Mouse (Mus musculus) inflammation-experienced regulatory T-cells, adult 6 months (primary cell): ENCODE data around the gene Rtl10. TPM values are rescaled to one million over a fixed set of nuclear protein-coding genes. Genes with fewer than 3 reads are reported as not detected.

ENCODE experiments used
- ATAC-seq: one replicate; pipeline ENCODE4 v1.8.0; 2017
- polyA plus RNA-seq, 3 experiments: library from polyadenylated mRNA; unstranded; fragments of 100-300 nt; shearing (Covaris generic); gene quantifications; one replicate each; pipeline ENCODE4 v1.2.1; 2017

The Rtl10 gene
- polyA plus RNA-seq, result 1 to 10 TPM in 1 of 3 experiments, under 1 TPM in 2; 0.47 to 1.8 (median 0.86) TPM

DNA sequence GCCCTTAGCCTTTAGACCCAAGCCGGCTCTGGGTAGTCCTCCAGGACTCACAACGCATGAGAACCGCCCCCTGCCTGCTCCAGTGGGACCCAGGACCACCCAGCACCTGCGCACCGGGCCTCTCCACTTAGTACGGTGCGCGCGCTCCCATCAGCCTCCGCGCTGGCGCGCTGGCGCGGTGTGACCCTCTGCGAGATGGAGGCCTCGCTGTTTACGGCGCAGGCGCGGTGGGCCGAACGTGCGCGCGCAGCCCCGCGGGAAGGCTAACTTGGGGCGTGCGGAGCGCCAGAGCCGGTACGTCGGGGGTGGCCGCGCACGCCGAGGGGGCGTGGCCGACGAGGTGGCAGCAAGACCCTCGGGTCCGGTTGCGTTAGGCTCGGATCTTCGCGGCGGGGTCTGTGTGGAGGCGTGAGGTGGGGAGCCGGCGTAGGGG lies at the start of gene Rtl10, which contains the start of gene Gnb1l:
Gene Rtl10 (plus strand): TSS at position 344 of the 433 bp plus-strand sequence.
Gene Gnb1l (plus strand): TSS at position 156 of the 433 bp plus-strand sequence.
- ATAC-seq, result peak; percentile 89

DNA sequence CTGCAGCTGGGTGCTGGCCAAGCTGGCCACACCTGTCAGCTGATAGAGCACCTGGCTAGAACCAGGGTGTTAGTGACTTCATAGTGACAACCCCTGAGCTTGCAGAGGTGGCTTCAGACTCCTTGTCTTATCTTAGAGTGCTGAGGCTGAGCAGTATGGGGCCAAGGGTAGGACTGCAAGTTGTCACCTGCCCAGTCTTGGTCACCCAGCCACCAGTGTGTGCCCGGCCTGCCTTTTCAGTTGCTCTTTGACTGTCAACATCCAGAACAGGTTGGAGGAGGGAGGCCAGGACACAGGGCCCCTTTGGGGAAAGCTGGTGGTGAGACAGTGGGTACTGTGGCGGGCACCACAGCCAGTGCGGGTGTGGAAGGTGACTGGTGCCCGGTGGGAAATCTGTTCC lies 49.7 kb upstream of the Rtl10 start:
- no peak for ATAC-seq

DNA sequence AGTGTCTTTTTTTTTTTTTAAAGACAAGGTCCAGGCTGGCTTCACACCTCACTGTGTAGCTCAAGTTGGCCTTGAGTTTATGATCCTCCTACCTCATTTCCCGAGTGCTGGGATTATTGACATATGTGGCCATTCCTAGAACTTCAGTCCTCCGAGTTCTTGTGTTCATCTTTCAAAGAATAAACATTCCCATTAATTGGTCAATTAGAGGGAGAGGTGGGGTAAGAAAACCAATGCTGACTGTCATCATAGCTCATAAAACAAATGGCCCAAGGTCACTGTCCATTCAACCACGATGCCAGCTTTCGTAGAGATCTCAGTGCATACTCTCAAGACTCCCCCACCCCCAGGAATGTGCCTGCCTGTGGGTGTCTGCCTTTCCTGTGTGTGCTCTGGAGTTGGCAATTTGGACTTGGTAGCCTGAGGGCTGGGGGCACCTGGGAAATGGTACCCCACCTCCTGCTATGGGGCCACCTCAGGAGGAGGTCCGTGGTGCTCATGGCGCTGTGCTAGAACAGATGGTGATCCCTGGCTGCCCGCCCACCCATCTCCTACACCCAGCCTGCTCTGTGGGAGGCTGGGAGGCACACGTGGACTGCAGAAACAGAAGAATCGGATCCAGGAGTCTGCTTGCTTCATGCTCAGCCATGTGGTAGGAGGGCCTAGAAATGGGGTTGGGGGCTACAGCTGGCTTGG lies 47.1 kb upstream of the Rtl10 start:
- ATAC-seq, result no peak

DNA sequence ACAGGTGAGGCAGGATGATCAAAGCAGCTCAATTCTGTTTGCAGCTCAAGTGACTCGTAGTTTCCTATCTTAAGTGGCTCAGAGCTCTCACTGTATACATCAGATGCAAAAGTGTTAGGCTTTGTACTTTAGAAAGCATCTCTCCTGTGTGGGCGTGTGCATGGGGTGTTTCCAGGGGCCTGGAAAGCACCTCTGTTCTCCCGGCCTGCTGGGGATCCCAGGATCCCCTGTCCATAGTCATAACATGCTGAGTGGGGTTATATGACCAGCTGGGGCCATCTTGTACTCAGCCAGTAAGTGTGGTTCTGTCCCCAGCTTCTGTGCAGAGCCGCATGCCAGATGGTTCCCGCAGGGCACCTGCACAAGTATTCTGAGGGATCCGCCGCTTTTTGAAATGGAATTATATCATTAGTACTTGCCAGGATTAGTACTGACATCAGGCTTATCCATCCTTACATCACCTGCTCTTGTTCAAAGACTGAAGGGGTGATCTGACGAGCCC lies 46.3 kb upstream of the Rtl10 start:
- ATAC-seq, result peak; percentile 74

DNA sequence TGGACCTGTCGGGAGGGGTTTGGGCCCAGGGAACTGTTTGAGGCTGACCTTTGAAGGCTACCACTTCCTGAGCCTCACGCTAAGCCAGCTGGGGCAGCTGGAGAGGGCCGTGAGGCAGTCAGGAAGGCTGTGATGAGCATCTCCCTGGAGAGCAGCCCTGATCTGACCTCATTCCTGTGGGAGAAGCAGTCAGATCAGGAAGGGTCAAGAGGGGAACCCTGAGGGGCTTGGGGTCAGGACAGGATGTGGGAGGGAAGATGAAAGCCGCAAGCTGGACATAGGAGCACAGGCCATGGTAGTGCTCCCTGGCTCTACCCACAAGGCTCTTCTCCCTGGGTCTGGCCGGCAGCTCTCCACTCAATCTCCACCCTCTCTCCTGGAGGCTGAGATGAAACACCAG lies 44.9 kb upstream of the Rtl10 start:
- no peak for ATAC-seq

DNA sequence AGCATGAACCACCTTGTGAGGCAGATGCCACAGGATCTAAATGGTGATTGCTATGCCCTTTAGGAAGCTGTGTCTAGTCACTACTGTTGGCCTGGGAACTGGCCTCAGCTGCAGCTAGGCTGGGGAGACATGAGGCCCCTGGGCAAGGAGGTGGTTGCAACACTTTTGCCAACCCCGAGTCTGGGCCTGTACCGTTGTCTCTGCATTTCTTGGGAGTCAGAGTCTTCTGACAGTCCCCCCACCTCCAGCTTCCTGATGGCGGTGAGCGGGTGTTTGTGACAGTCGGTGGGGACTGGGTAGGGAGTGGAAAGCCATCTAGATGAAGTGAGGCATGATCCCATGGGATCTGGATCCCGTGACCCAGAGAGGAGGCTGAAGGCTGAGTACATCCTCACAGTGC lies 43.3 kb upstream of the Rtl10 start:
- ATAC-seq, result no peak

DNA sequence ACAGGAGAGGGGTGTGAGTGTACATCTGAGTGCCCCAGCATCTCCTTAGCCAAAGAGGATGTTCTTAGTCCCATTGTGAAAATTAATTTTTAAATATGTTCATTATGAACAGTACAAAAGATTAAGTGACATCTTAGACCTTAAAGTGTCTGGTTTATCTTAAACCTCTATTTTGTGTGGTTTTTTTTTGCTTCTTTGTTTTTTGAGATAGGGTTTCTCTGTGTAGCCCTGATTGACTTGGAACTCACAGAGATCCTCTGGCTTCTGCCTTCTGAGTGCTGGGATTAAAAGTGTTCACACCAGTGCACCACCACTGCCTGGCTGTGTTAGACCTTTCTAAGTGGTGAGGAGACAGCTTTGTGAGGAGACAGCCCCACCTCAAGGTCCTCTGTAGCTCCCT lies 40.0 kb upstream of the Rtl10 start:
- ATAC-seq, result no peak

DNA sequence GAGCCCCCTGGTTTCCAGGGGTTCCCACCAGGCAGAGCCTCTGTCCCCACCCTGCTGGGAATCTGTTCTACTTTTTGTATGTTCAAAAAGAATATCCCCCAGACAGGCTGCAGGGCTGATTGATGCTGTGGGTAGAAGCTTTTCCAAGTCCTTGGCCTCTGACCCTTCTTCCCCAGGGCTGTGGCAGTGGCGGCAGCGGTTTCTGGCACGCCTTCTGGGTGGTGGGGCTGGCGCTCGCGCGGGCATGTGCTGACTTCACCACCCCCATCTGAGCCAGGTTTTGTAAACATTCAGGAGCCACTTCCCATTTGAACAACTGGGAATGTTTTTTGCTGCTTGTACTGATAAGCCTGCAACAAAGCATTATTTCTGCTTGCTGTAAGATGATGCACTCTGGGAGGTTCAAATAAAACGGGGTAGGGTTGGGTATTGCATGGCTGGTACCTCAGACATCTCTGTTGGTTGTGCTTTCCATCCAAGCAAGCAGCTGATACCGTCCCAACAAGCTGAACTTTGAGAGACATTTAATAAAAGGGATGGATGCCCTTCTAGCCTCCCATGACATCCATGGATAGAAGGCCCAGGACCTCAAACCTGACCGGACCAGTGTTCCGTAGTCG lies 39.3 kb upstream of the Rtl10 start:
- ATAC-seq, result peak; percentile 8

DNA sequence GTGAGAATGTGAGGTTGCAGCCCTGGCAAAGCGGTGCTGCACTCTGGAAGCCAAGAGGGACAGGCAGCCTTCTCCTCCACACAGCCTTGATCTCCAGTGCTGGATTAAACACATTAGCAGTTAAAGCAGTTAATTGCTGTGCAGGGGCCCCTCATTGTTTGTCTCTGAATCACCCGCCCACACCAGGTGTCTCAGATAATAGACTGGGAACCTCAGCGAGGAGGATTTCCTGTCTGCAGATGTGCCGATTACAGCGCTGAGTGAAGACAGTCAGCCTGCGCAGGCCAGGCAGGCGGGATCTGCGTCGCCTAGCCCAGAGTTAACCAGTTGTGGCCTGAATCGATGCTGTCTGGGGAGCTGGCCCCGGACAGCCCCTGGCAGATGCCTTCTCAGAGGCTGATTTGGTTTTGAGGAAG lies 38.7 kb upstream of the Rtl10 start:
- peak; percentile 99 for ATAC-seq

DNA sequence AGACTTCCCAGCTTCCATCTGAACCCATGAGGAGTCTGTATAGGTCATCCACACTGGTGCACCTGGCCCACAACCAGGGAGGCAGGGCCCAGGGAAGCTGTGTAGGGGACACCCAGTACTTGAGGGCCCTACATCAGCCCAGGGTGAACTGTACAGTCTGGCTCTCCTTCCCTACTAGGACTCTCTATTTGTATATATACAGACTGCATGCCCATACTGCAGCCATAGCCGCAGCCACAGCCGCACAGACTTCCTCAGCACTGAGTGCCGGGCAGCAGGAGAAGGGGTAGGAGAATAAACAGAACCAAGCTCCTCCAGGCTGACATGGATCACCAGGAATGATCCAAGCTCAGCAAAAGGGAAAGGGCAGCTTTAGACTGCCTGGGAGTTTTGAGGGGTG lies 37.9 kb upstream of the Rtl10 start:
- ATAC-seq, result no peak

DNA sequence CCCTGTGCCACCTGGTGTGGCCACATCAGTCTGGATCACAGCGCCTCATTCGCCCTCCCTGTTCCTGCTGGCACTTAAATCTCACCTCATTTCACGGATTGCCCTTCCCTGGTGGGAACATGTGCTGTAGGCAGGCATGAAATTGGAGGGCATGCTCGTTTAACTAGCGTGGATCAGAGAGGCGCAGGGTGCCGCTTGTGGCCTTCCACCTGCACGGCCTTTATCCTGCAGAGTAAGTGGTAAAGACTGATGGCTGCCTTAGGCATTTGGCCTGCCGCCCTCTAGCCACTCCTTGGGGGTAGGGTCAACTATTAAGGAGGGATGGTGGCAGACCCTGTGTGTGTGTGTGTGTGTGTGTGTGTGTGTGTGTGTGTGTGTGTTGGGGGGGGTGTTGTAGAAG lies 36.7 kb upstream of the Rtl10 start:
- ATAC-seq, result no peak

DNA sequence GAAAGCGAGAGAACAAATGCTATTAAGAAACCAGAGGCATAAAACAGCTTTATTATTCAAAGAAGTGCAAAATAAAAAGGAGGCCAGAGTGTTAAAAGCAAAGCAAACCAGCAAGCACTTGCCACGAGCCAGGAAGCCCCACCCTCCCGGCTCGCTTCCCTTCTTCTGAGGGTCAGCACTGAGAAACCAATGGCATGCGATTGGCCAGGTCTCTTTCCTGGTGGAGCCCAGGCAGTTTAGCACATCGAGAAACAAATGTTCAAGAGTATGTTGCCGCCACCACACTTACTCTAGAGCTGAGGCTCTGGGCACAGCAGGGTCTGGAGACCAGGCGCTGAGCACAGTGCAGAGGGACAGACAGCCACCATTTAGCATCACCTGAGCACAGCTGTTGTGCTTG lies 36.1 kb upstream of the Rtl10 start:
- no peak for ATAC-seq

DNA sequence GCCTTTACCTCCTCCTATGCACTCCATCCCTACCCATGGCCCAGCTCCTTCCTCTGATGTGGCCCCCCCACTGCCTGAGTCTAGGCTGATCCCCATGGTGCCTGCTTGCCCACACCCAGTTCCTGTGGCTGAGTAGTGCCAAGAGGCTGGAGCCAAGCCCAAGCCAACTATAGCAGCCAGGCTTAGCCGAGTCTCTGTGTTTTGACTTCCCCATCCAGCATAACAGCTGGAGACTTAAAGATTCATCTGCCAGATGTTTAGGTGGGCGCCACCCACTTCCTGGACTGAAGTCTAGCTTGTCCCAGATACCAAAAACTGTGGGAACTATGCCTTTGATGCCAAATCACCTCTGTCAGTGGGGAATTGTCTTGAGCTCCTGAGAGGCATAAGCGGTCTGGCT lies 34.4 kb upstream of the Rtl10 start:
- no peak for ATAC-seq

DNA sequence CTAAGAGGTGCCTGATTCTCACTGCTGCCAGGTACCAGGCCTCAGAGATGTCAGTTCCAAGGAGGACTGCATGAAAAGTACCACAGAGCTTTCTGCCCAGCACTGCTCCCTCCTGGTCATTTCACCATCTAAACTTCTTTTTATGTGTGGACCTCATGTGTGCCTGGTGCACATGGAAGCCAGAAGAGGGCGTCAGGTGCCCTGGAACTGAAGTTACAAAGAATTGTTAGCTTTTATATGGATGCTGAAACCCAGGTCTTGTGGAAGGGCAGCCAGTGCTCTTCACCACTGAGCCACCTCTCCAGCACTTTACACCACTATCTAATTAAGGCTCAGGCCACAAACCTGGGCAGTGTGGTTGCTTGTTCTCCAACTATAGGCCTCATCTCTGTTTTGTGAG lies 27.9 kb upstream of the Rtl10 start:
- ATAC-seq, result no peak

DNA sequence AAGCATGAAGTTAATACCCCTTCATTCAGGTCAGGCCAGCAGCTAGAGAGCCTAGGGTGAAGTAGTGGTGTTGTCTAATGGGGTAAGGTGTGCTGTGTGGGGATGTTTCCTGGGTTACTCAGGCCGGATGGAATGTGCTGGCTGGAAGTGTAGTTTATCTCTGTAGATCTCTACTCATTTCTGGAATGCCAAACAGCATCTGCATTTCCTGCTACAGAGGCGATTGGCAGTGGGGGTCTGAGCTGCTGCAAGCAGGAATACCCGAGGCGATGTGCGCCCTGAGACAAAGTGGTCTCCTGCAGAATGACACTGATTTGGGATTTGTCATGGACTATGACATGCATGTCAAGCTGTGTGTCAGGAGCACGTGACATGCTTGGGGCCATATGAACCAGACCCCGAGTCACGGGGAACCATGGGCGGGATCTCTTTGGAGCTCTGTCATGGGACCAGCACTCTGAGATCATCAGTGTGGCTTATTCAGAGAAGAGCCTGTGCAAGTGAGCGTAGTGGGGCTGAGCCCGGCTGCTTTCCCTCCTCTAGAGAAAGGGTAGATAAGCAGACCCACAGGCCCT lies 27.2 kb upstream of the Rtl10 start:
- no peak for ATAC-seq

DNA sequence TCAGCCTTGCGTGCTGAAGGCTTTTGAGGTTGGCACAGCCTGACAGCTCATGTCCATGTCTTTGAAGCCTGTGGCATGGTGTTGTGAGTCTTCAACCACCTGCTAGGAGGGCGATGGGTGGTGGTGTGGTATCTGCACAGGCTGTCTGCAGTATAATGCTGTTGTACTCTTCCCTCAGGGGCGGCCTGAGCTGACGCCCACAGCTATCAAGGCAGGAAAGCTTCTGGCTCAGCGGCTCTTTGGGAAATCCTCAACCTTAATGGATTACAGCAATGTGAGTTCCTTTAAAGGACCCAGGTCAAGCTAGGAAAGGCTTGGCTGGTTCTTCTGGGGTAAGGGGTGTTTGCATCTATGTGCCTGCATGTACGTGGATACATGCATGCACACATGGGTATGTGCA lies 26.7 kb upstream of the Rtl10 start:
- ATAC-seq, result no peak

DNA sequence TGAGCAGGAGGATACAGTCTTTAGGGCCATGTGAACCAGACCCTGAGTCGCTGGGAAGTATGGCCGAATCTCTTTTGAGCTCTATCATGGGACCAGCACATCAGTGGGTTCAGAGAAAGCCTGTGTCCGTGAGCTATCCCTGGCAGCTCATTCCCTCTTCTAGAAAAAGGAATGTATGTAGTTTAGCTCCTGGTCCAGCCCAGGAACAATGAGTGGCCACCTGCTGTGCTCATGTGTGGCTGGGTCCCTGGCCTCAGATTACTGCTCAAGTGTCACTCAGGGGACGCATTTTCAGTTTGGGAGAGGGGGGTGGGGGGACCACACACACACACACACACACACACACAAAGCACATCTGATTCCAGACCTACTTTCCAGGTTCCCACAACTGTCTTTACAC lies 26.3 kb upstream of the Rtl10 start:
- no peak for ATAC-seq

DNA sequence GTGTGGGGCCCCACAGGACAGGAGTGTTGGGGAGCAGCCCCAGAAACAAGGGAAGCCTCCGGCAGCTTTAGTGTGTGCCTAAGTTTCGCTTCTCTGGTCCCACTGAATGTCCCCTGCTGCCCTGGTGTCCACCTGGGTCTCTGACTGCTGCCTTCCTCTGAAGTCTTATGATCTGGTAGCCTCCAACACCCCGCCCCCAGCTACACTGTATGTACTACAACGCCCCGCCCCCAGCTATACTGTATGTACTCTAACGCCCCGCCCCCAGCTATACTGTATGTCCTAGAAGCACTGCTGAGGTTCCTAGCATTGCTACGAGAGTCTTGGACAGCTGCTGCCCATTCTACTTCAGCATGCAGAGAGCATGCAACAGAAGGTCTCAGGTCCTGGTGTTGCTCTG lies 25.7 kb upstream of the Rtl10 start:
- ATAC-seq, result no peak

DNA sequence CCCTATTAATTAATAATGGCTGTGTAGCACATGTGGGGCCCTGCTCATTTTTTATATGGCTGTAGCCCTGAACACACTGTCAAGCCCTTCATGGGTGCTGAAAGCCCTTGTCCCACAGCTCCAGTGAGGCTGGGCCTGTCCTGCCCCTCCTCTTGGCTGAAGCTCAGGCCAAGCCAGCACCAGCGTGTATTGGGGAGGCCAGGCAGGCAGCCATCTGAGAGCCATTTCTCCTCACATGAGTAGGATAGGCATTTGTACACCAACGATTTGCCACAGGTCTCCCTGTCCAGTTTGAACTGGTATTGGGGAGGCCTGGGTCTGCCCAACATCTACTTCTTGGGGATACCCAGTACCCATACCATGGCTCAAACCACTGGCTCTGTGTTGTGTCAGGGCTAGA lies 24.7 kb upstream of the Rtl10 start:
- no peak for ATAC-seq

DNA sequence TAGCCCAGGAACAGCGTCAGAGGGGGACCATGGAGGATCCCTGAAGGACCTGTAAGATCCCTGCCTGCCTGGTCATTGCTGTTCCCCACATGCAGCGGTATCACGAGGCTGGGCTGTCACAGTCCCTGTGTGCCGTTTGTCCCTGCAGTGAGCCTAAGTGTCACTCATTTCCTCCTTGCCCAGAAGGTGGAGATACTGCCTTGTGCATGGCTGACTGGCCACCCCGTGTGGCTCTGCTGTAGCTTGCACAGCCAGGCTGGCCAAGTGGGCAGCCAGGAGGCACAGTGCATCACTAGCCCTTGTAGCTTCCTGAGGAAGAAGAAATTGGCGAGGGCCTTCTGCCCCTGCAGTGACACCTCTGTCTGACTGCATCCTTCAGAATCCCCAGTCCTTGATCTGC lies 20.7 kb upstream of the Rtl10 start:
- no peak for ATAC-seq

DNA sequence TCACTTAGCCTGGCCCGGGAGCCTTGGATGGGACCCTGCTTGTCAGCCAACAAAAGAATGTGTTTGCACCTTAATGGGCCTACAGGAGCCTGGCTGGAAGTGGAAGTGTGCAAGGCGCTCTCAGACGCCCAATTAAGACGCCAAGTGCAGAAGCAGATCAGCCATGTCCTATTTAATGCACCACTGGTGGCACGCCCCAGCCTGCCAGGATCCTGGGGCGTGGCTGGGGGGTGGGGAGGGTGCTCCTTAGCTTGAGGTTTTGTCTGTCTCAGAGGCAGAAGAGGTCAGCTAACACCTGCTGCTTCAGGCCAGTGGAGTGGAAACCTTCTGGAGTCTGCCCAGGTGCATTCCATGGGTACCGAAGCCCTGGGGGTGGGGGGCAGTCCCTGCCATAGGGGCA lies 19.0 kb upstream of the Rtl10 start:
- no peak for ATAC-seq

DNA sequence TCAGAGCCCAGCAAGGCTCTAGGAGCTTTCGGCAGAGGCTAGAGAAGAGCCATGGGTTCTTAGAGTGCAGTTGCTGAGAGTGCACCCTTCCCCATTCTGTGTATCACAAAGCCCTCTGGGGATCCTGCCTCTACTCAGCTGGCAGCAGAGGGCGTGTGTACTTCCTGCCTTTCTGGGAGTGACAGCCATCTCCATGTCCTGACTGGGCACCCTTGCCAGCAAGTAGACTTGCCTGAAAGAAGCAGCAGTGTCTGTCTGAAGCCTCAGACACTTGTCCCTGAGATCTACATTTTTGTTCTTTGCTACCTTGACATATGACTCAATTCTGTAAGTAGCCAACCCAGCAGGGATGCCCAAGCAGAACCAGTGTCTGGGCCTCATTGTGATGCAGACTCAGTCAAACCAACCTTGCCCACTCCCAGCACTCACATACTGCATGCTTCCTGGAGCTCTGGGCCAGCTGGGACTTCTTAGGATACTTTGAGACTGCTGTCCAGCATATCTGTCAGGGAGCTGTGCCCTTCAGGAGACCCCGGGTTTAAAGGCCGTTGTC lies 17.7 kb upstream of the Rtl10 start:
- no peak for ATAC-seq

DNA sequence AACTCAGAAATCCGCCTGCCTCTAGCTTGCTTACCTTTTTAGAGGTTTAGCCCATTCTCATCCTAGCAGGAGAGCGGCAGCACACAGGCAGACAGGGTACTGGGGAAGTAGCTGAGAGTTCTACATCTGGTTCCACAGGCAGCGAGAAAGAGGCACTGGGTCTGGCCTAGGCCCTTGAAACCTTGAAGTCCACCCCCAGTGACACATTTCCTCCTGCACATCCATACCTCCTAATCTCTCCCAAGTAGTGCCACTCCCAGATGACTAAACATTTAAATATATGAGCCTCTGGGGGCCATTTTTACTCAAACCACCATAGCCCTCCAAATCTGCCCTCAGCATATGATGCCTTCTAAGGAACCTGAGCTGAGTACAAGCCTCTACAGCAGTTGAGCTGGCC lies 16.3 kb upstream of the Rtl10 start:
- ATAC-seq, result no peak

DNA sequence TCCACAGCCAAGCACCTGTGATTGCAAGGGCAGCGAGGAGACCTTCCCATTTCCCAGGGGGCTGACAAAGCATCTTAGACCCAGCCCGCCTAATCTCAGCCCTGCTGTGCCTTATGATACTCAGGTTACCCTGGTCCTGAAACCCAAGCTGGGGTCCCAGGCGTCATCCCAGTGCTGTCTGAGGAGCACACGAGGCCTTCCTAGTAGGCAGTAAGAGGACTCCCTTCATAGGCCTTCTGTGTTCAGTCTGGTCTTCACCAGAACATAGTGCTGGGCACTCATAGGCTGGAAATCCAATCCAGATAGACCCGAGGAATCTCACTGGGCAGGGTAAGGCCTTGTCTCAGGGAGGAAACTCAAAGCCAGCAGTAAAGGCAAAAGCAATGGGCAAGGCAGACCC lies 14.9 kb upstream of the Rtl10 start:
- ATAC-seq, result no peak
